Mouse (Mus musculus) kidney, postnatal 36 days (tissue): ENCODE measurements around the gene Stxbp1.

ENCODE experiments used
- DNase-seq, 2 experiments: peaks; one replicate each; pipeline ENCODE4 v3.0.0; 2021 to 2022; ENCODE audit warnings: mixed read lengths in 2 of 2

The Stxbp1 gene

DNA sequence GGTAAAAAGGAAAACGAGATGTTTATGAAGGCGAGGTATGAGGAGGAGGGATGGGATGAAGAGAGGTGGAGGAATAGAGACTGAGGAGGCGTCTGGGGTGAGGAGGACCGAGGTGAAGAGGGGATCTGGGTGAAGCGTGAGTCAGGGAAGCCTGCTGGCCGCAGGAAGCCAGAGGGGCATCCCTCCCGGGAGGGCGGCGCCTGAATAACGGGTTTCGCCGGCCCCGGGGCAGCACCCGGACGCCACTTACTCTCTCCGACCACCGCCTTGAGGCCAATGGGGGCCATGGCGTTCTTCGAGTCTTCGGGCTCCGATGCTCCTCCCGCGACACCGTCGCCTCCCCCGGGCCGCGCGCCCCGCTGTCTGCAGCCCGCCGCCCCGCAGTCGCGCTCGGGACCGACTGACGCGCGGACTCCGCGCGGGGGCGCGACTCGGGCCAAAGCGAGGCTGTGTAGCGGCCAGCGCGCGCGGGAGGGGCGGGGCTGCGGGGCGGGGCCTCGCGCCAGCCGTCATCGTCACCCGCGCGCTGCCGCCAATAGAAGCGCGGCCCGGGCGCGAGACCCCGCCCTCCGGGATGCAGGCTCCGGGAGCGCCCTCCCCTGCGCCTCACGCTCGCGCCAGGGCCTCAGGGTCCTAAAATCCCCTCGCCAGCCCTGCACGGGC, at the start of gene Stxbp1:
Stxbp1 (minus strand) TSS at position 441 of the 663 bp plus-strand sequence.
- DNase-seq = peak; percentile 94 to 97

DNA sequence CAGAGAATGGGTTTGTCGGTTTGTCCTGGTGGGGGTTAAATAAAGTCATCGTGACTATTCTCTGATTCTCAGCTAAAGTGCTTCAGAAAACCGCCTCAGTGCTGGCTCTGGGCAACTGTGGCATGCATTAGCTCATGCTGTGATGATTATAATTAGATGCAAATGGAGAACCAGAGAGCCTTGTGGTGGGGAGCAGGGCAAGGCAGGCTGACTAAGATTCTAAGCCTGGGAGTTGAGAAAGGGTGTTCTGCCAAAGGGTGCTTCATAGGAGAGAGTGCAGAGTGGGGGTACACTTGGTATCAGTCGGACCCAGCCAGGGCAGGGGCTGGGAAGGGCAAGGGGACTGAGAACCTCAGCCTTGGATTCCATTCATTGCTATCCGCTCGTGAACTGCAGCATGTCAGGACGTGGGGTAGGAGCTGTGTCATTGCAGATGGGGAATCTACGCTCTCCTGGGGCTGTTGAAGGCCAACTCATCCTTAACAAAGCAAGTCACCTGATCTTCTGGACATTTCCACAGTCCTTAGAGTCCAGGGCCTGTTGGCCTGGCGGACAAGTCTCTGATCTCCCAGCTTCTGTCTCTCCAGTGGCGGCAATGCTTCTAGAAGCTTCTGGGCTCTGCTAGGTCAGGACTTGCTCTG, 49.6 kb upstream of the Stxbp1 start:
- no peak for DNase-seq

DNA sequence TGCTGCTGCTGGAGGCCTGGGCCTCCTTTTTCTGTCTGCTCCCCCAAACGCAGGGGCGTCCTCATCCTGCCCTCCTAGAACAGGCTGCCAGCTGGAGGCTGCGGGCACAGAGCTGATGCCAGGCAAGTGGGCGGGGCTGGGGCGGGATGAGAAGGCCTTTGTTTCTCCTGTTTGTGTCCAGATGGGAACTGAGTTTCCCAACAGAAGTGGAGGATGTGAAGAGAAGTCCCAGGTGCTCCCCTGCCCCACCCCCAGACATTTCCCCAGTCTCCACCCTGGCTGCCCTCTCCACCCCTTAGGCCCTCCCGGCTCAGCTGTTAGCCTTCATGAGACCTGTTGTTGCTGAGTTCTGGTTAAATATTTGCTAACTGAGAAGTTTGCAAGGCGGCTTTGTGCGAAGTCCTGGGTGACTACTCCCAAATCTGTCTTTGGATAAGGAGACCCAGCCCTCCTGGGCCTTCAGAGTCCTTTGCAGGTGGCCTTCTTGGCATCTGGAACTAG, 48.6 kb upstream of the Stxbp1 start:
- DNase-seq = peak; percentile 61 to 69

DNA sequence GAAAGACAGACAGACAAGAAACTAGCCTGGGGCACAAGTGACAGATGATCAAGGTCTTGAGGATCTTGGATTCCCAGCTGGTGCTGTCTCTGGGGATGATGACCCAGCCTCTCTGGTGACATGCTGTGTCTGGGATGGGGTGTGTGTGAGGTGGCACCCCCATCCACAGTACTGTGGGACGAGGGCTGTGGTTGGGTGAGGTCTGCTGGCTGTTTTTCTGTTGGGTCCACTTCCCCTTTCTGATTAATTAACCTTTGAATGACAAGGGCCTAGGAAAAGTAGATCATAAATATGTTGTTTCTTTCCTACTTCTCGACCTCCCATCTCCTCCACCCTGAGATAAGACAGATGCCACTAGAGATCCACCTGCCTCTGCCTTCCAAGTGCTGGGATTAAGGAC, 47.1 kb upstream of the Stxbp1 start:
- DNase-seq = no peak

DNA sequence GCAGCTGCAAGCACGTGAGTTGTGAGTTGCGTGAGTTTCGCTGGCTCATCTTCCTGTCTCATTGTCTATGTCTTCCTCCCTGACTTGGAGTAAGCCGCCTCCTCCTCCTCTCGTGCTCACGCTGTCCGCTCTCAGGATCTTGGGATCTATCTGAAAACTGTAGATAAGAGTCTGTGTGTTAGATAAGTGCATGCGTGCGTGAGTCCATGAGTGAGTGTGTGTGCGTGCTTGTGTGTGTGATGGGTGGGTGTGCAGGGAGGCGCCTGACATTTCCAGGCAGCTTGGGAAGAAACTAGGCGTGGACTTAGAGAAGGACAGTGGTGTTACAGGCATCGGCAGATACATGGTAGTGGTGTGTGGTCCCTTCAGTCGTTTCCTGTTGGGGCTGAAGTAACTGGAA, 45.4 kb upstream of the Stxbp1 start:
- DNase-seq = no peak

DNA sequence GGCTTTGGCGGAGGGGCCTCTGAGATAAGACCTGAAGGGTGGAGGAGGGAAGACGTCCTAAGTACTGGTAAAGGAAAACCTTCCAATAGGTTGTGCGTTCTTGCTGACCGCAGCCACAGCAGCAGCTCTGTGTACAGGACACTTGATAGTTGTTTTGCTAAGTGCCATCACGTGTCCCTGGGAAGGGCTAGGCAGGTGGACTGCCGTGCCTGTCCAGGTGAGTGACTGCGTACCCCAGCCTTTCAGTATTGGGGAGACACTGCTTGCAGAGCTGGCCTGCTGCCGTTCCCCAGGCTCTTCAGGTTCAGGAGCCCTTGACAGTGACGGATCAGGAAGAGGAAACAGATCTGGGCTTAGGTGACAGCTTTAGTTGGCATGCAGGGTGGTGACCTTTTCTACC, 44.2 kb upstream of the Stxbp1 start:
- no peak for DNase-seq

DNA sequence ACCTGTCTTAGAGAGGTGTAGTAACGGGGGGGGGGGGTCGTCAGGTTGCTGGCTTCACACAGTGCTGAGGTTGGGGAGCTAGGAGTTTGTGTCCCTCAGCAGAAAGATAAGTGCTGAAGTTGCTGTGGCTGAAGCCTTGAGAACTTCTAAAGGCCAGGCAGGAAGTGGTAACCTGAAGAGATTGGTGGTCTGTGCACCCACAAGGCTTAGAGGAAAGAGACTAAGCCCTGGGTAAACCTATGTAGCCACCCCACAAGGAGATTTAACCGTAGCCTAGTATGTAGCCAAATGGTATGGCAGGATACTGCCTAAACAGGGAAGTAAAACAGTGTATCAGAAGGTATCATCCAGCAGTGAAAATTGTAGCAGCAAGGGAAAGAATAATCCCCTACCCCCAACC, 43.2 kb upstream of the Stxbp1 start:
- no peak for DNase-seq

DNA sequence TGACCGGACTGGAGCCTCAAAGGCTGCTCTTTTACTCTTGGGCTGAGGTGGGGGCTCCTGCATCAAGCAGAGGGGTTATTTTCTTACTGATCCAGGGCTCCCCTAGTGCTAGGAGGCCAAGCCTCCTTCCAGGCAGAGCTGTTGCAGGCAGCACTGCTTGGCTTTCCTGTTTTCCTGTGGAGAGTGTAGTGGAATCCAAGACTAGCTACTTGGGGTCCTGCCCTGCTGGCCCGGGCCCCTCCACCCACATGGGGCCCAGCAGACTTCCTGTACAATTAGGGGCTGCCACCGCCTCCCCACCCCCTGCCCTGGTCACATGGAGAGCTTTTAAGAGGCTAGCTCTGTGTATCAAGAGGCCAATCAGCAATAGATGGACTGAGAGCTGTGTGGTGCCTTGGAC, 41.5 kb upstream of the Stxbp1 start:
- no peak for DNase-seq

DNA sequence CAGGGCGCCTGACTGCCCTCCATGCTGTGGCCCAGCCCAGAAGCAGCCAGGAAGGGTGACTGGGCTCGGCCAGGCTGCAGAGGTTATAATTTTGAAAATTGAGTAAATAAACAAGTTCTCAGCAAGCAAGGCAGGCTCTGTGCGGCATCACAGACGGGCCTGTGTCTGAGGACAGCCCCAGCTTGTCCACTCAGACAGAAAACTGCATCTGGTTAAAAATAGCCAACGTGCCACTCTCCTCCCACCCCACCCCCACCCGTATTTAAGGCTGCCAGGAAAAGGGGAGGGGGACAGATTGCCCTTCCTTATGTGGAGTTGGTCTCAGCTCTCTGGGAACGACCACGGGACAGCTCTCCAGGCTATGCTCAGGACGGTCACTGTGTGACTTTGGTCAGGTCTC, 41.0 kb upstream of the Stxbp1 start:
- no peak for DNase-seq

DNA sequence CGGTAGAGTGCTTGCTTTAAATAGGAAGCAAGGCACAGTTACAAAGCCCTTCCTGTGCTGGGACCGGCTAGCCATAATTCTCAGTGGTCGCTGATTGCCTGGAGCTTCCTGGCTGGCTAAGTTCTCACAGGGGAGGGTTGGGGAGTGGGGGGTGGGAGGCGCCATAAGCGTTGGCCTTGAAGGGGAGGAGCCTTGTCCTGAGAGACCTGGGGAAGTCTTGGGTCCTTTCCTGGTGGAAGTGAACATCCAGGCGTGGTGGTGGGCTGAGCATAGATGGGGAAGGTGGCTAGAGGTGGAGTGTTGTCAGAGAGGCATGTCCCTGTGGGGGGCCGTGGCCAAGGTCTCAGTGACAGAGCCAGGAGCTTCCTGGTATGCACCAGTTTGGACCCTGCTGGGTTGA, 37.7 kb upstream of the Stxbp1 start:
- peak in 1 of 2 experiments; percentile 38 for DNase-seq

DNA sequence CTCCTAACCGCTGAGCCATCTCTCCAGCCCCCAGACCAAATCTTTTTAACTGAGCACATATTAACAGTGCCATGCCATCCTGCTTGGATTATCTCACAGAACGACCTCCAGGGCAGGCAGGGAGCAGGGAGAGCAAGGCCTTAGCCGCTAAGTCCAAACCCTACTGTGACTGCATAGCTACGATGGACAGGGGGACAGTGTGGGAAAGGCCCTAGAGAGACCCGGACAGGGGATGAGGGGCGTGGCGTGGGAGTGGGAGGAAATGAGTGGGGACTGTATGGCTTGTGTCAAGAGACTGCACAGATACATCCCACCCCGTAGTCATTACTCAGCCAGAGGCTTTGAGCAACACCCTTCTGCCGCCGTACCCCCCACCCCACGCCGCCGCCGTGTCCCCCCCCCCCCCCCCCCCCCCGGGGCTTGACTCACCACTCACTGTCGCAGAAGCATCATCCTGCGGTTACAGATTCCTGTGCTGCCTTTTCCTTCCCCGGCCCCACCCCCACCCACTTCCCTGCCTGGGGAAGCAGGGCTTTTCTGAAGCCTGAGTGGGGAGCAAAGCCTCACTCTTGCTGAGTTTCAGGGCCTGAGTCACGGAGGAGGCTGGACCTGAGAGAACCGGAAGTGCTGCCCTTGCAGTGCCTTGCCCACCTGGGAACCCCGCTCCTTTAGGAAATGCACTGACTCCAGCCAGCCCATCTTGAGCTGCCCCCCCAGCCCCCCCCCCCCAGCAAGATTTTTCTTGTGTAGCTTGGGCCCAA, 35.4 kb upstream of the Stxbp1 start:
- peak; percentile 58 to 59 for DNase-seq

DNA sequence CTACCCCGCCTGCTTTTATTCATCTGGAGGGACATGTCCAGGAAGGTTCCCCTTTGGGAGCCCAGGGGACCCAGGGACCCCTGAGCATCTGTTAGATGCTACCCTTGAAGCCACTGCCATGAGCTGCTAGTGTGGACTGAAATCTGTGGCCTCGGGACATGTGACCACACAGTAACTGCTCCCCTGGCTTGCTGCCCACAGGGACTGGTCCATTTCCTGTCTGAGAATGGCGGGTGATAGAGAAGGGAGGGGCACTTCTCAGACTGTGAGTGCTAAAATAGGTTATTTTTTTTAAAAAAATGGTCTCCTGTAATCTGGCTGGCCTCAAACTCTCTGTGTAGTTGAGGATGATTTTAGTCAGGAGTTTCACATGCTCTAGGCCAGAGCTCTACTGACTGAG, 34.7 kb upstream of the Stxbp1 start:
- DNase-seq = peak; percentile 92 to 93

DNA sequence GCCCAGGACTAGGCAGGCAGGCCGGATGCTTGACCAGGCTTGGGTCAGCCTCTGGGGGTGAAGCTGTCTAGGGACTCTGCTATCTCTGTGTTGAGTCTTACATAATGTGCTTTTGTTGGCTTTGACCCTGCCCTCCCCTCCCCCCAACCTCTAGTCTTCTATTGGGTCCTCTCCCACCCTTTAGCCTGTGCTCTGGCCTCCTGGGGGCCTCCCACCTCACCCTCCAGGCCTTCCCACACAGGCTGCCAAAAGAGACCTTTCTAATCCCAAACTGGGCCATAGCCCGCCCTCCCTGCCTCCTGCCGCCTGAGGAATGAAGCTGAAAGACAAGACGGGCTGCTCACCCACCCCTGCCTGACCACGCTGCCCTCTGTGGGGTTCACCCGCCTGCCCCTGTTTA, 34.0 kb upstream of the Stxbp1 start:
- peak in 1 of 2 experiments; percentile 35 for DNase-seq

DNA sequence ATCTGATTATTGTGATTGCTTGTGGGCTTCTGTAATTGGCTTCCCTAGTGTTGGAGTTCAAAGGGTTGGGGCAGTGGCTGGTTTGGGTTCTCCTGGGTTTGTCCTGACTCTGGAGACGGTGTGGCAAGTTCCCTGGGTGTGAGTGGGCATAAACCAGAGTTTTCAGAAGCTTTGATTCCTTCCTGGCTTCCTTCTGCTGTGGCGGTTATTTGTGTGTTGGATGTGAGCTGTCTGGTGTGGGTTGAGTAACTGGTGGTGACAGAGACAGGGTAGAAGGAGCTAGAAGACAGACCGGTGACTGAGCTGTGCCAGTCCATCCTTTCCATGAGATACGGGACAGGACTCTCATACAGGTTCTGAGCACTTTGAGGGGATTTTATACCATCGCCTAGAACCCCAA, 32.5 kb upstream of the Stxbp1 start:
- no peak for DNase-seq

DNA sequence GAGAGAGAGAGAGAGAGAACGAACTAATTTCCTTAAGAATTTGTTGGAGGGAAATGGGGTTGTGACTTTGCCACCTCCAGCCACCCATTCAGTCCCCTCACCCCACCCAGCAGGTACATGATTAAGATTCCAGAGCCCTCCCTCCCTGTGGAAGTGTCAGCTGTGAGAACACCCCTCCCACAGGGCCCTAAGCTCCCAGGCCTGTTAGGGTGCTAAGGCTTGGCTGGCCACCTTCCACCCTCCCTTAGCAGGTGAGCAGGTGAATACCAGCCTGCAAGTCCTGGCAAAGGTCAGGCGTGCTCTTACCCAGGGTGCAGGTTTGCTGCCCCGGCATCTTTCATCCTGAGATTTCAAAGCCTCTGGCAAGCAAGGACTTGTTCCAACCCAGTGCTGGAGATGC, 31.4 kb upstream of the Stxbp1 start:
- DNase-seq = peak; percentile 59 to 70

DNA sequence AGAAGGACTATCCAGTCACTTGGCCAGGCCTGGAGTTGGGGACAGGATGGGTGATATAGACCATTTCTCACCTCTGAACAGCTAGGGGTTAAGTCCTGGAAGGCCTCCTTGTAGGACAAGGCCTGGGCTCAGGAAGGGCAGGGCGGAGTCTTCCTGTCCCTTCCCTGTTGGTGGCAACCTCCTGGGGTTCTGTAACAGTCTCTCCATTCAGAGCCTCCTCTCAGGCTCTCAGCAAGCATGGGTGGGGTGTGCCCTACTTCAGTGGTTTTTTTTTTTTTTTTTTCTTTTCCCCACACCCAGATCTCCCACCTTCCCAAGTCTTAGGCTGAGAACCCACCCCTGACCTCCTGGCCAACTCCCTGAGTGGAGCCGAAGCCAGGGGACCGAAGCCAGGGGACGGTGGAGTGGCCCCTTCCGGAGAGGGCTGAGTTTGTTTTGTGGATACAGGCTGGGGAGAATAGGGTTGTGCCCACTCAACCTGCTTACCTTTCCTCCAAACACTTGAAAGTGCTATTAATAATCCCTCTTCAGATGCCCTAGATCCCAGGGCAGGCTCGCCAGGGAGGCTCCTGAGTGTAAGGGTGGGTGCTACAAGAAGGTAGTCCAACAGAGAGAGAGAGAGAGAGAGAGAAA, 30.8 kb upstream of the Stxbp1 start:
- DNase-seq = no peak

DNA sequence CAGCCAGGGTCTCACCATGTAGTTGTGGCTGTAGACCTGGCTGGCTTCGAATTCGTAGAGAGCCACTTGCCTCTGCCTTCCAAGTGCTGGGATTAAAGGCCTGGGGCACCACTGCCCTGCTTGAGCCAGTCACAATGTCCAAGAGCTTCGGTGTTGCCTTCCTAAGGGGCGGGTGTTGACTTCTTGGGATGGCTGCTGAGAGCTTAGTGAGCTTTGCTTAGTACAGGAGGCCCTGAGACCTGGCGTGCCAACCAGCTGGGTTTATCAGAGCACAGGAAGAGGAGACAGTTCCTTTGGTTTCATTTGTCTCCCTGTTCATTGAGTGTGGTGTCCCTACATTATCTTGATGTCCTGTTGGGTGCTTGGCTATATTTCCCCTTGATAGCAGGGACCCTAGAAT, 30.3 kb upstream of the Stxbp1 start:
- DNase-seq = peak in 1 of 2 experiments; percentile 33

DNA sequence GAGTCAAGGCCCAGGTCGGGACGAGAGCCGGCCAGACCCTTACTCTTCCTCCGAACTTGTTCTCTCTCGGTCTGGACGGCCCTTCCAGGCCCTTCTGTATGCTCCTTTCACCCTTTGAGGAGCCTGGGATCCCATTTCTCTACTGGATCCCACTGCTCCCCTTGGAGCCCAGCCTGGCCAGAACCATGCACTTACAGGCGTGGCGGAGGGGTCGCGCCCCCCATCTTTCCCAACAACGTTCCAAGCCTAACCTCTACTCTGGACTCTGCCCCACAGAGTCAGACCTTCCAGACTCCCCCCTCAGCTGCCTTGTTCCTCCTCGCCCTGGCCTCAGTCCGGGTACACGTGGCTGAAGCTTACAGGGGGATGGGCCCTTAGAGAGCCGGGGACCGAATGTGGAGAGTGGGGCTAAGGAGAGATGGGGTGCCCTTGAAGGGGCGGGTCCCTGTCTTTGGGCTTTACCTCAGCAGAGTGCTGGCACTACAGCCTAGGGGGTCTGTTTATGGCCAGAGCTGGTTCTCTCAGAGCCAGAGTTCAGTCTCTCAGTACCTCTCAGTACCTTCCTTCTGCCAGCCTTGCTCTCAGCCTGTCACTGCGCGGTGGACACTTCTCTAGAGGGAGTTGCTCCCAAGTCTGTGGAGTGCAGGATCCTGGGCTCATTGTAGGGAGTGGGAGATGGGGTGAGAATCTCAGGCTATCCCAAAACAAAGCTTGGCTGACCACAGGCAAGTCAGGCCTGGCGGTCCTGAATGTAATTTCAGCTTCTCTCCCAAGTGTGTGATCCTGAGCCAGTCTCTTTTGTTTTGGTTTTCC, 29.7 kb upstream of the Stxbp1 start:
- DNase-seq = peak in 1 of 2 experiments; percentile 39

DNA sequence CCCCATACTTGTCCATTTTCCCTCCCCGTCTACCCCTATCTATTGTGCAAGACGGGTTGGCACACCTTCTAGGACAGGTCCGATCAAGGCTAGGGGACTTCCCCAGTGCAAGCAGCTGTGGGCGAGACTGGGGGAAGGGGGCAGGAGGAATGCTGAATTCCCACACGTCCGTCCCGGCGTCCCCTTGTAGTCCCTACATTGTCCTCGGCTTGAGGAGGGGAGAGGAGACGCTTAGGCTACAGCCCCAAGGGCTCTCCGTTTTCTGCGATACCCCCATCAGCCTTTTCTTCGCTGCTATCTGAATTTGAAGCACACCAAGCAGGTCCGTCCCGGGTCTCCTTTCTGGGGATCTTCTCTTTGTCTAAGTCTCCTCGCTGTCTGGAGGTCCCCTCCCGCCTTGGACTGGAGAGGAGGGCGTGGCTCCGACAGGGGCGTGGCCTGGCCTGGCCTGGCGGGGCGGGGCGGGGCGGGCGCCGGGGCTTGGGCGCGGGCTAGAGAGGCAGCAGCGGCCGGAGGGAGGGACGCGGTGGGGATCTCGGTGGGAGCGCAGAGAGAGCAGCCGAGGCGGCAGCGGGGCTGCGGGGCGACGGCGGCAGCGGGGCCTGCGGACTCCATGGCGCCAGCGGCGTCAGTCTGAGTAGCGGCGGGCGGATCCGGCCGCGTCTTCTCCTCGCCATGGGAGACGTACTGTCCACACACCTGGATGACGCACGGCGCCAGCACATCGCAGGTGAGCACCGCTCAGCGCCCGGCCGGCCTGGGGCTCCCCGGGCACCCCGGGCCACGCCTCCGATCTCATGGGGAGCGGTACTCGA, 28.8 kb upstream of the Stxbp1 start, which contains the start of gene Fam129b:
Fam129b (plus strand) TSS at position 440 of the 815 bp plus-strand sequence.
- DNase-seq = peak; percentile 88 to 94

DNA sequence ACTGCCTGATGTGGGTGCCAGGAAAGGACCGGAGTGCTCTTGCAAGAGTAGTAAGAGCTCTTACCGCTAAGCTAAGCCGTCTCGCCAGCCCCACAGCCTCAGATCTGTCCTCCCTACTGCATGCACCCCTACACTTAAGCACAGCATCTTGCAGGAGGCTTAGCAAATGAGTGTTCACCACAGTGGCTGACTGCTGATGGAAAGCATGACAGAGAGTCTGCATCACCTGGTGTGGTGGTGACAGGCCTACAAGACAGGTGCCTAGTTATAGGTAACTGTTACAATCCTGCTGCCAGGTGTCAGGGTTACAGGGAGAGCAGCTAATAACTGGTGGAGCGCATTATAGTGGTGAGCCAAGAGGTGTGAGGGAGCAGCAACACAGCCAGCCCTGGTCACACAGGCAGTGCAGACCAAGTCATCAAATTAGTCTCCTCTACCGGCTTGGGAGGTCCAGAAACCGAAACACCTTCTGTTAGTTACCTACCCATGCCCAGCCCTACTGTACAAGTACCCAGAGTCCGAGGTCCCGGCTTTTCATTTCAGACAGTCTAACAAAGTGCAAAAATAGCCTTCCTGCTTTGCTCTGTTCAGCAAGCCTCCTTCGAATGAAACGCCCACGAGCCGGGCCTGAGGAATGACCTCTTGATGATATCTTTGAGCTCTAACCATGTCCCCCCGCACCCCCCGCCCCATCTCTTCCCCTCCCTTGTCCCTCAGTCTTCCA, 28.1 kb upstream of the Stxbp1 start:
- DNase-seq = no peak

DNA sequence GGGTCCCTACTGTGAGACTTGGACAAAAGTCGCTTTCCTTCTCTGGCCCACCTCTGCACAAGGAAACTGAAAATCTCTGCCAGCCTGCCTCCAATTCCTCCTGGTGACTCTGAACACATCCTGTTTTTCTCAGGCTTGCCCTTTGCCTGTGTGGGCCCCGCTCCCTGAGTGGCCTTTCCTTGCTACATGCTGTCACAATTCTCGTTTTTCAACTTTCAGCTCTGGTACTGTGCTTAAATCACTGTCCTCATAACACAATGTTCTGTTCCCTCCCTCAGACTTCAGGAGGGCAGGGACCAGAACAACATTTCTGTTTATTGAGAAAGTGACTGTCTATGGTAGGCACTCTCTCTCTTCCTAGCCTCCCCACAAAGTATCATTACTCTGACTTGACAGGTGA, 27.0 kb upstream of the Stxbp1 start:
- peak in 1 of 2 experiments; percentile 31 for DNase-seq
